Mouse (Mus musculus) kidney, postnatal 4 days (tissue): ENCODE data around the gene Syngr1.

Experiments
- DNase-seq, 2 experiments: peaks; one replicate each; pipeline ENCODE4 v3.0.0; 2021; ENCODE audit warnings: mixed read lengths in 2 of 2

Gene Syngr1

DNA sequence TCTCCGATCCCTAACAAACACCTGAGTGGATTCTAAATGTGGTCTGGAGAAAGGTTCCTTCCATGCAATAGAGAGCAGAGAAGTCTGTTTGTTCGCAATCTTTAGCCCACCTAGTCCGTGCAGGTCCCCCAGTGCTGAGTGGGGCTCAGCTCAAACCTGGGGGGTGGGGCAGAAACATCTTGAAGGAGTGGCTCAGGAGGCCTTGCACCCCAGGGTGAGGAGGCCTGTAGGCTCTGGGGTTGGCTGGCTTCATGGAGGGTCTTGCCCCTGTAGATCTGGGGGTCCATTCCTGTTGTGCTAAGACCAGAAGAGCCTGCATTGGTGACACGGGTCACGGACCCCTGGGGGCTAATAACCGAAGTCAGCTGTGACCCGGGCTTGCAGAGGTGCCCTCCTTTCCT, 907 bp downstream of the Syngr1 start:
- no peak for DNase-seq

DNA sequence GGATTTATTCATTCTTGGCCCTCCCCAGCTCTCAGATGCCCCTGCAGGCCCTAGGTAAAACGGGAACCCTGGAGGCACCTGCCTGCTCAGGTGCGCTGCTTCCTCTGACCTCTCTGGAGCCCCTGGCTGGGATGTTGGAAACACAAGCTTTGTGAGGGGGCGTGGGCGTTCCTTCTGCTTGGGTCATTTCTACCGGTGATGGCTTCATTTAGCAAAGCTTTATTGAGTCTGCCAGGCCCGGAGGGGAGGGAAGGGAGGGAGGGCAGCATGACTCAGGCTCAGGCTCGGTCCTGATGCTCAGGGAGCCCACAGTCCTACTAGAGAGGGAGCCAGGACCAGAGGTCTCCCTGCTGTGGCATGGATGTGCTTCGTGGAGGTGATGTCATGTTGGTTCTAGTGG, 1.5 kb downstream of the Syngr1 start:
- DNase-seq, result peak in 1 of 2 experiments; percentile 48

DNA sequence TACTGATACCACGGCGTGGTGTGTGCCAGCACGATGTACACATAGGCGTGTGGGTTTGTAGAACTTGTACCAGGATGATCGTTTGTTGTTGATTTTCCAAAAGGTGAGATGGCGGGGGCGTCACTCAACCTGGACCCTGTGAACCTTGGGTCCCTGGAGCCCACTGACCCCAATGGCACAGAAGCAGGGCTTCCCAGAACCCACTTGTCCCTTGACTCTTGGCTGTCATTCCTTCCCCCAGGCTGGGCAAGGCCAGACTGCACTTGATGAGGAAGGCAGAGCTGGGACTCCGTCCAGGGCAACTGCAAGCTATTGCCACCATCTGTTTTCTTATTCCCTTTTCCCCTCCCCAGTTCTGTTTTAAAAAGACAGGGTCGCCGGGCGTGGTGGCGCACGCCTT, 3.1 kb downstream of the Syngr1 start:
- DNase-seq, result no peak

DNA sequence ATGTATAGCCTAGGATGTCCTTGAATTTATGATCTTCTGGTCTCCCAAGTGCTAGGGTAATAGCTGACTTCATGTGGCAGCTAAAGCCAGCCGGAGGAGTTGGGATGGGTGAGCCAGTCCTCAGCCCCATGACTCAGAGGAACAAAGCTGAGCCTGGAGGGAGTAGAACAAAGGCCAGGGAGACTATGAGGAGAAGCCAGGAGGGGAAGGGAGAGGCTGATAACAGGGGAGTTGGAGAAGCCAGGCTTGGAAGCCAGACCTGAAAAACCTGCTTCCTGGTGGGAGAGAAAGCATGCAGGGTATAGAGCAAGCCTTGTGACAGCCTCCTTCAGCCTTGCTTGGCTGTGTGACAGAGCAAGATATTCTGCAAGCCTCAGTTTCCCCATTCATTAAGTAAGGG, 4.5 kb downstream of the Syngr1 start:
- no peak for DNase-seq

DNA sequence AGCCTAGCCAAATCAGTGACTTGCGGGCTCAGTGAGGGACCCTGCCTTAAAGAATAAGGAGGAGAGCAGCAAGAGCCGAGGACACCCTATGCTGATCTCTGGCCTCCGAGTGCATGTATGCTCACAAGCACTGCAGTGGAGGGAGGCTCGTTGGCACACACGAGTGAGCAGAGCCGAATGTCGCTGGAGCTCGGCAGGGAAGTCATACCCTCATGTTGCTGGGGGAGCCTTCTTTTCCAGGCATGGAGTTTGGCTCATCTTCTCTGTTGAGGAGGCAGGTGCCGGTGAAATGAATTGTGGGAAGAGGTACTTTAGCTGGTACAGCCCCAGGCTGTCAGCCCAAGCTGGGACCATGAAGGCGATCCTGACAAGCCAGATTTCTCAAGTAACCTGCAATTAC, 5.3 kb downstream of the Syngr1 start:
- DNase-seq, result no peak

DNA sequence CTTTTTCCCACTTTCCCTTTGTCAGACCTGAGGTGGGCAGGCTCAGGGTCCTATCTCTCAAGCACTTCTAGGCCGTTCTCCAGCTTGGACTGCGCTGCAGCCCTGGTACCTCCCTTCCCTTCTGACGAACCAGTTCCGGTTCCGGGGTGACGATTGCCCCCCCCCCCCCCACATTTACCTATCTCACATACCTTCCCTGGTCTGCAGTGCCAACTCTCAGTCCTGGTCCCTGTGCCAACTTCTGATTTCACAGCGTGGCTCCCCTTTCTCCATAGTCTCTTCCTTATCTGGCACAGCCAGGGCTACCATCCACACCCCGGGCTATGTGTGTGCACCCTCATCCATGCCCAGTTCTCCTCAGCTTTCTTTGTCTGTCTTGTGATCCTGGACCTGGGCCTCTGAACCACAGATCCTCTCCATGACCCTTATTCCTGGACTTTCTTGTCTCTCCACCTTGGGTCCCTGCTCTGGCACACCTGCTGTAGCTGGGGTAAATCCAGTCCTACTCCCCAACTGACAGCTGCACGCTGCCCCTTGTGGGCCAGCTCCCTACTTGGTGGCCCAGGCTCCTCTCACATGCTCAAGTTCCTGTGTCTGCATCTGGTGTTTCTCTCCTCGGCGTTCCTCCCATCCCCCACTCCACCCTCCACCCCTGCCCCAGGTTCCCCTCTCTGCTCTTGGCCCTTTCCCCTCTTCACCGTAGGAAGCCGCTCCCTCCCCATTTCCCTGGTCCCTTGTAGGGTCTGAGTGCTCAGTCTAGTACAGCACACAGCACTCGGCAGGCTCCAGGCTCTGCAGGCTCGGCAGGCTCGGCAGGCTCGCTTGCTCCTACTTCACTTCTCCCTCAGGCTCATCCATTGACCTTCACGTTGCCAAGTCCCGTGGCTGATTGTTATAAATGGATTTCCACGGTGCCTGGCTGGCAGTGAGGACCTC, 6.1 kb downstream of the Syngr1 start:
- DNase-seq, result peak; percentile 66 to 72

DNA sequence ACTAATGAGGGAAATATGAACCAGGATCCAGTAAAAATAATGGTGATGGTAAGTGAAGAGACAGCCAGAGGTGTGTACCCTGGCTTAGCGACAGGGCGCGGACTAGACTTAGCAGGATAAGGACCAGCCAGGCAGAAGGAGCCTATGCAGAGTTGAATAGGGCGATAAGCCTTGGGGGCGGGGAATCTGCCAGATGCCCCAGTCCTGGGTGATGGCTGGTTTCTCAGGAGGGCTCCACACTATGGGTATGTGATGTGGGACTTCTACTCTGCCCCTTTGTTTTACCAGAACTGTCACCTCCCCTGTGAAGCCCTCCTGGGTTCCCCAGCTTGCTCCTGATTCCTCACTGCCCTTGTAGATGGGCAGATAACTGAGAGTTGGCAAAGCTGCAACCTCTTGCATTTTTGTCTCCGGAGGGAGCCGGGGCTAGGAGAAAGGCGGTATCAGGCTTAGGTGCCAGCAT, 6.9 kb downstream of the Syngr1 start:
- DNase-seq, result no peak

DNA sequence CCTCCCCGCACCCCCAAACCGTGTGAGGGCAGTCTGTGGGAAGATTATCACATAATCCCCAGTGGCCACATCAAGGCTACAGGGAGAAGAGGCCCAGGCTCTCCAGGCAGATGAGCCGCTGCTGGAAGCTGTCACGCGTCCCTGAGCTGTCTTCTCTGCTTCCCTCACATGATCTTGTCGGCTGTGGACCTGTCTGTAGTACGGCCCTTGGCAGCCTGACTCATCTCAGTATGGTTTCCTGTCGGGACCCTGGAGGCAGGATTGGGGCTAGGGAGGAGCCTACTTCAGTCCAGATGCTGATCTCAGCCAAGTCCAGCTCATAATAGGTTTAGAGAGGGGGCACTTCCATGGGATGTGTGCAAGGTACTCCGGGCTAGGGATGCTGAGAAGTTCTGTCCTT, 7.7 kb downstream of the Syngr1 start:
- DNase-seq, result peak in 1 of 2 experiments; percentile 26

DNA sequence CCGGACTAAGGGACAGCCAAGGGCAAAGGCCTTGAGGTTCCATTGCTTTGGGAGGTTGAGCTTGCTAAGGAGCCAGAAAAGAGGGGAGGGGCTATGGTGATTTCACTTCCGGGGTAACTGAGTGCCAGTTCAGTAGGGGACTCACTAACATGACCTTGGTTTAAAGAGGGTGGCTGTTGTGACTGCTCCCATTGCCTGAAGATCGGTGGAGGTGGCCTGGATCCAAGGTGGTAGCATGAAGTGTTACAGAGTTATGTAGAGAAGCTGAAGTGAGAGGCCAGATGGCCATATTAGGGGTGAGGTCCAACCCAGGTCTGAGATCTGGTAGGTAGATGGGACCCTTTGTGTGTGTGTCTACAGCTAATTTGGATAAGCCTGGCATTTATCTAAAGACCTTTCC, 8.3 kb downstream of the Syngr1 start:
- DNase-seq, result no peak

DNA sequence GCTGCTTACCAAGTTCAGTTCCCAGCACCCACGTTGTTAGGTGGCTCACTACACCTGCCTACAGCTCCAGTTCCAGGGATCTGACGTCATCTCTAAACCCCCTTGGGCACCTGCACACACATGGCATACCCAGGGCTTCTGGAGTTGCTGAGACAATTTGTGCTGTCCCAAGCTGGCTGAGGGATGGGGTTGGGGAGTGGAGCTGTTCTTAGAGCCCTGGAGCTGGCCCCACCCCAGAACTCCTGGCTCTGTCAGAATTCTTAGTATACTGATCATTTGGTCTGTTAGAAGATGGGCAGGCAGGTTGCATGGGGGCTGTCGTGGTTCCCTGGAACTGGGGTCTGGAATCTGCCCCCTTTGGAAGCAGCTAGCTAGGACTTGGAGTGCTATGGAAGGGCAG, 9.1 kb downstream of the Syngr1 start:
- no peak for DNase-seq

DNA sequence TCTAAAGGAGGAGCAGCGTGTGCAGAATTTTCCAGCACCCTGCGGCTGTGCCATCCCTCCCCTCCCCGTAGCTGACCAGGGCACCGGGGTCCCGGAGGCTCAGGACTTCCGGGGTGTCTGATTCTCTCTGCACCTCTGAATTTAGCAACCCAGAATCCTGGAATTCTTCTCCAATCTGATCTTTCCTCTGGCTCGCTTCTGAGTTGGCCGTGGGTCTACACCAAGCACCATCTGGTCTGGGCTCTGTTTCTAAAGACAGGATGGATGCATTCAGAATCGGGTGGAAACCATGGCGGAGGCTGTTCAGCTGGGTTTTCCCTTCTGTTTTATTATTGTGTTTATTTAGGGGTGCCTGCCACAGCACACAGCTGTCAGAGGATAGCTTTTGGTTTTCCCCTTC, 9.7 kb downstream of the Syngr1 start:
- DNase-seq, result no peak

DNA sequence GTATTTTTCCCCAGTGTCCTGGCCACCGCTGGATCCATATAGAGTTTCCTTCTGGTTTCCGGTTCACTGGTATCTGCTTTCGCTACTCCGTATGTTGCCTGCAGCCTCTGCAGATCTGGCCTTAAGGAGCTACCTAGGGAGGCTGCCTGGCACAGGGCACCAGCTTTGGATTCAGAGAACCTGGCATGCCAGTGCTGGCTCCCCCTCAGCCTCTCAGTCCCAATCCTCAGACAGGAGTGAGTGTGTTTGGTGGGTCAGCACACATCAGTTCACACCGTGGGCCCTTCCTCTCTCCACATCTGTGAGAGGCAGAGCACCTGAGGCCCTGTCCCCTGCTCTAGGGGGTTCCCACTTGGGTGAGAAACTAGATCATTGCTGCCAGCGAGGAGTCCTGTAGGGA, 10.4 kb downstream of the Syngr1 start:
- DNase-seq, result no peak

DNA sequence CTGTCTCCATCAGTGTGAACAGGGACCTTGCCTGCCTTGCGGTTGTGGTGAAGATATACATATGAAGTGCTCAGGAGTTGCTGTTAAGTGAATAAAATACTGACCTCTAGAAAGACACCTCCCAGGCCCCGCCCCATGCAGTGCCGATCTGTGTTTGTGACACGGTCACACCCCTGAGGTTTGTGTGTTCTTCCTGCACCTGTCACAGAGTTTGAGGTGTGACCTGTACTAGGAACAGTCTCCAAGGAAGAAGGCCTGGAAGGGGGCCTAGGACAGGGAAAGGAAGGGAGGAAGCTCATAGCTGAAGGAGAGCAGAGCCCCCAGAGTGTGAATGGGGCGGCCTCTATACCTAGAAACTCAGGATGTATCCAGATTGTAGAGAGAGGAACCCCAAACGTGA, 11.4 kb downstream of the Syngr1 start:
- DNase-seq, result no peak

DNA sequence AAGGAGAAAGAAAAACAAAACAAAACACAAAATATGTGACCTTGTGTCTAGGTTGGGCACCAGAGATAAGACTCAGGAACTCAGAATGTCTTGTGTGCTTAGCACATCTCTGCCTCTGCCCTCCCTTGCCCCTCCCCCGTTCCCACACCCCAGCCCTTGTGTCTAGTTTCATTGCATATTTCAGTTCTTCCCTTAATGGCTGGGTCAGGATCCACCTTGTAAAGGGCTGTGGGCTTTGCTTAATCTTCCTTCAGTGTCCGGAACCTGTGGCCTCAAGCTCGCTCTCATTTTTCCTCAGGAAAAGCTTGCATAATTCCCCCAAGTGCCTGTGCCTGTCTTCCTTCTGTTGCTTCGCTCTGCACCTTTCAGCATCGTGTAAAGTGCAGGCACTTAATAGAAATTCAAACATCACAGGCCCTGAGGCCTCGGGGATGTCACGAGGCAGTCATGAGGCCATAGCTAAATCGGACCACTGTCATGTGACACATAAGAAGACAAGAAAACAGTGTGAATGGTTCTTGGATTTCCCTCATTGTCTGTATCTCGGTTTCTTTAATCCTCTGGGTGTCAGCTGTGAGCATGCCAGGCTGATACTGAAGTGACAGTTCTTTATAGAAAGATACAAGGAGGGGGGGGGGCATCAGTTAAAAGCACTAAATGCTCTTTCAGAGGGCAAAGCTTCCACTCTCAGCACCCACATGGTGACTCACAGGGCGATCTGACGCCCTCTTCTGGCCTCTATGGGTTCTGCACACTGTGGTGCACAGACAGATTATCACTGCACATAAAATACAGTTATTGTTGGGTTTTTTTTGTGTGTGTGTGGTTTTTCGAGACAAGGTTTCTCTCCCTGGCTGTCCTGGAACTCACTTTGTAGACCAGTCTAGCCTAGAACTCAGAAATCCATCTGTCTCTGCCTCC, 14.6 kb downstream of the Syngr1 start:
- no peak for DNase-seq

DNA sequence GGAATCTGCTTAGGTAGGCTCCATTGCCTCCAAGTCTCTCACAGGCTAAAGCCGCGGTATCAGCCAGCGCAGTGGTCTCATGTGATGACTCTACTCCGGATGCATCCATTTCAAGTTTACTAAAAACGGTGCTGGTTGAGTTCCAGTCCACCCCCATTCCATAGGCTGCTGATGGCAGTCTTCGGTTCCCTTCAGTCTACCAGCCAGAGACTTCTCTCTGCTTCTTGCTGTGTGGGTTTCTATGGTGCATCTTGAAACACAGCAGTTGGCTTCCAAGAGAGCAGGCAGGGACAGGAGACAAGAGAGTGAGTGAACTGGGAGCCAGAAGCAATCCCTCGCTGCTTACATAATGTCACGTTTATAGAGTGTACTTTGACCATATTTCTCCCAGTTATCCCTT, 16.0 kb downstream of the Syngr1 start:
- DNase-seq, result no peak

DNA sequence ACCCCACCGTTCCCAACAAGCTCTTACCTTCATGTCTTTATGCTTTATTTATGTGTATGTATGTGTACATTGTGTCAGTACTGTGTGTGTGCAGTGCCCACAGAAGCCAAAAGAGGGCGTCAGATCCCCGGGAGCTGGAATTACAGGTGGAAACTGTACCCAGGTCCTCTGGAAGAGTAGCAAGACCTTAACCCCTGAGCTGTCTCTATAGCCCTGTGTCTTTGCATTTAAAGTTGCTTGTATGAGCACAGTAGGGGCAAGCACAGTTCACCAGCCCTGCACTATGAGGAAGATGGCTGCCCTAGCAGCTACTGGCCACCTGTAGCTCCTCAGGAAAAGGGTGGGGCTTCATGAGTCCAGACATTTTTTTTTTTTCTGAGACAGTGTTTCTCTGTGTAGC, 16.4 kb downstream of the Syngr1 start:
- DNase-seq, result no peak

DNA sequence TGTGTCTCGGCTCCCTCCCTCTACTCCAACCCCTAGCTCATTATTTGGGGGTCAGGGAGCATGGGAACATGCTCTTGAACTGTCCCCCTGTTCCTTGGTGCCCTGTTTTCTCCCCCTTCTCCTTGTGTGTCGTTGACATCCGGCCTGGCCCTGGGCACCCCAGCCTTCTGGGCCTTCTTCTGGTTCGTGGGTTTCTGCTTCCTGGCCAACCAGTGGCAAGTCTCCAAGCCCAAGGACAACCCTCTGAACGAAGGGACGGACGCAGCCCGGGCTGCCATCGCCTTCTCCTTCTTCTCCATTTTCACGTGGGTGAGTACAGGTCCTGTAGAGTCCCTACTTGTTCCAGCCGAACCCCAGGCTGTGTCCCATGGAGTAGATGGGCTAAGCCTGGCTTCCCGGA, 20.3 kb downstream of the Syngr1 start:
- DNase-seq, result no peak

DNA sequence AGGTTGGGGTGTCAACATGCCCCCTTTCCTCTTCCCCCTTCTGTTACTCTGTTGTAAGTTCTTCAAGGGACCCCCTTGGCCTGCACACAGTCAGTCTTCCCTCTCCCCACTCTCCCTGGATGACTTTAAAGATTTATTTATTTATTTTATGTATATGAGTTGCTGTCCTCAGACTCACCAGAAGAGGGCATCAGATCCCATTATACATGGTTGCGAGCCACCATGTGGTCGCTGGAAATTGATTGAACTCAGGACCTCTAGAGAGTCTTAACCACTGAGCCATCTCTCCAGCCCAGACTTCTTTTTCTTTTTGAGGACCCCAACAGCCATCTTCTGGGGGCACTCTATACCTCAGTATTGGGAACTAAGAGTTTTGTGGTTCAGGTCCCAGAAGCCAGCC, 21.4 kb downstream of the Syngr1 start:
- DNase-seq, result no peak

DNA sequence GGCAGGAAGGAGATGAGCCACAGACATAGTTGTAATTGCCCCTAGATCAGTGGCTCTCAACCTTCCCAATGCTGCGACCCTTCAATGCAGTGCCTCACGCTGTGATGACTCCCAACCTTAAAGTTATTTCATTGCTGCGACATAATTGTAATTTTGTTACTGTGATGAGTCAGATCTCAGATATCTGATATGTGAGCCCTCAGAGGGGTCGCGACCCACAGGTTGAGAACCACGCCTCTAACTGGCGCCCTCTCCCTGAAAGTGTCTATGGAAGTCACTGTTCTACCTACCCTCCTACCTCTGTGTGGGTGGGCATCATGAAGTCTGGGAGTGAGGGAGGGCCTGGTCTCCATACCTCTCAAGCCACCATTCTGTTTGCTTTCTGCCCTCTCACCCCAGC, 23.3 kb downstream of the Syngr1 start:
- DNase-seq, result no peak

DNA sequence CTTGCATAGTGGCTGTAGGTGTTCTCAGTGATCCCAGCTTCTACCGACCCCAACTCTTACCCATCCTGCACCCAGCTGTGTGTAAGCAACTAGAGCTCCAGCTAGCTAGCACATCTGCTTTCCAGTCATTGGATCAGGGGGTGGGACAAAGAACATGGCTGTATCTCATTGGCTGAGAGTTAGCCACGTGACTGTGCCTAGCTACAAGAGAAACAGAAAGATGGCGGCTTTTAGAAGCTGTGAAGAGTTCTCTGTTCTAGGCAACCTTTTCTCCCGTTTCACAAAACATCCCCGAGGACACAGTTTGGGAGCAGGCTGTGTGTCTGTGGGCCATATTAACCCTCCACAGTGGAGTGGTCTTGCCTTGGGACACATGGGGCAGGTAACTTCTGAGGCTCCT, 24.1 kb downstream of the Syngr1 start:
- peak in 1 of 2 experiments; percentile 40 for DNase-seq

DNA sequence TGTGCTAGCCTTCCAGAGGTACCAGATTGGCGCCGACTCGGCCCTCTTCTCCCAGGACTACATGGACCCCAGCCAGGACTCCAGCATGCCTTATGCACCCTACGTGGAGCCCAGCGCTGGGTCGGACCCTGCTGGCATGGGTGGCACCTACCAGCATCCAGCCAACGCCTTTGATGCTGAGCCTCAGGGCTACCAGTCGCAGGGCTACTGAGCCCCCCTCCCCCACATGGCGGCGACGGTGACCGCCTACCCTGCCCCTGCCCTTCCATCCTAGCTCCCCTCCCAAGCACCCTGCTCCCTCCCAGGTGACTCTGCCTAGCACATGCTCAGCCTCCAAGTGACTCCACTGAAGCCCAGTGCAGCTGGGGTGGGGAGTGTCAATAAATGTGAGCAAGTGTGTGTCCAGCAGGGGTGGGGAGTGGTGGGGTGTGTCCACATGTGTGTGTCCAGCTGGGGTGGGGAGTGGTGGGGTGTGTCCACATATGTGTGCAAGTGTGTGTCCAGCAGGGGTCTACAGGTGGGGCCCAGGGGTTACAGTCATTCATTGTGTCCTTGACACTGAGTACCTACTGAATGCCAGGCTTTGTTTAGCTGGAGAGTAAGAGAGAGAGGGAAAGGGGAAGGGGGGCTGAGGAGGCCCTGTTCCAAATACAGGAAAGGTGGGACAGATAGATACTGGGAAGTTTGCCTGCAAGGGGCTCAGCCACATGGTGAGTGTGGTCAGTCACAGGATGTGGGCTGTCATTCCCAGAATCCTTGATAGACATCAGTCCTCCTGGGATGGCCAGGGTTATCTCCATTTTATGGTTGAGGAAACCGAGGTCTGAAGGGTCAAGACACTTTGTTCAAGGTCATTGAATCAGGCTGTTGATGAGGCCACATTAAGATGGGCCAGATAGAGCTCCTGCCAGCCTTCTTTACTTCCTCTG, 25.0 kb downstream of the Syngr1 start:
- DNase-seq, result no peak

DNA sequence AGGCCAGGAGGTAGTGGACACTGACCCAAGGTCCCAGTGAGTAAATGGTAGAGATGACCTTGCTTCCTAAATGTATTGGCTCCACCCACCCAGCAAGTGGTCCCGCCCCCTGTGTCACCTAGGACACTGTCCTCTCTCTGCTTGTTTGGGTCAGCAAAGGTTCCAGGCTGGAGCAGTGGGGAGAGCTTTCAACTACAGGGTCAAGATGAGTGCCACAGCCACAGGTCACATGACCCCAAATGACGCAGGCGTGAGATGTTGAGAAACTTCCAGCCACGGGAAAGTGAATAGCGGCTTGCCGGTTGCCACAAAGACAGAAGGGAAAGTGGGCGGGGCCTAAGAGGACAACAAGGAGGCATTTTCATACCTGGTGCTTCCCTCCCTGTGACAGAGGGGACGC, 26.0 kb downstream of the Syngr1 start:
- DNase-seq, result no peak

DNA sequence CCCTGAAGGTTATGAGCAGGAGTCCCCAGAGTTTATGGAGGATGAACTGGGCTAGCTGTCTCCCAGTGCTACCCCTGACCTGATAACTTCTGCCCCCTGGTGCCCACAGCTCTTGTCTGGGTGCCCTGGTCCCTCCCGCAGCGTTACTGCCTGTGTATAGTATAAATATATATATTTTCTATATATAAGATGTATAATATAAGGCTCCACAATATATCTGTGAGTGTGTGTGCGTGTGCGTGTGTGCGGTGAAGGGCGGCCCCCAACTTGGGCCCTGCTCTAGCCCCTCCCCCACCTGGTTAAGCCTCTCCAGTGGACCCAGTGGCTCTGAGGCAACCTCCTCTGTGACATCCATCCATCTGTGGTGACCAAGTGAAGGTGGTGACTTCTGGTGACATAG, 27.9 kb downstream of the Syngr1 start:
- no peak for DNase-seq
